Mouse (Mus musculus): ENCODE results near the gene Daam2. TPM values are rescaled to one million over a fixed set of nuclear protein-coding genes. Genes with fewer than 3 reads are reported as not detected.

Gene Daam2
- total RNA-seq, 2 experiments from 2014 or later, result 55.9 to 57.1 TPM

Other genes with a start within 250 kb of the Daam2 start
- 10 to 100 TPM; 12.9 to 13.7 TPM for gene Mocs1, start 136.0 kb downstream of the Daam2 start, total RNA-seq (2021)
- gene Kif6, start 50.8 kb upstream of the Daam2 start, total RNA-seq (2021), result 1 to 10 TPM; 3.0 to 3.9 TPM

Measured in layer of hippocampus, postnatal 25 days (tissue).